Mouse (Mus musculus) small intestine, adult 2 months (tissue): Measurements from ENCODE around the gene Cenpf. TPM values are rescaled to one million over a fixed set of nuclear protein-coding genes. Genes with fewer than 3 reads are reported as not detected.
"Not testable (repeated sequence)": the region's sequence is repeated elsewhere in the genome, so short reads cannot be mapped to it uniquely, and the experiment has no call there.

Source experiments
- H3K27ac ChIP-seq: fragments of 200-500 bp; 2 replicates; pipeline ENCODE4 v1.5.1; 2012; ENCODE audit warnings: low read depth, low read length, control low read depth, inconsistent platforms; ENCODE audit not compliant: insufficient read depth
- H3K27me3 ChIP-seq: fragments of 200-500 bp; 2 replicates; pipeline ENCODE4 v1.6.1; 2012; ENCODE audit warnings: mild to moderate bottlenecking, moderate library complexity, low read length, inconsistent platforms; ENCODE audit not compliant: control insufficient read depth, insufficient read depth
- H3K36me3 ChIP-seq: fragments of 200-500 bp; 2 replicates; pipeline ENCODE4 v1.6.1; 2012; ENCODE audit warnings: mild to moderate bottlenecking, low read length, control low read depth, inconsistent platforms; ENCODE audit not compliant: control insufficient read depth, insufficient read depth
- H3K4me1 ChIP-seq: fragments of 200-500 bp; 2 replicates; pipeline ENCODE4 v1.6.1; 2012; ENCODE audit warnings: low read length, inconsistent platforms, mixed read lengths; ENCODE audit not compliant: control insufficient read depth, insufficient read depth, insufficient read length
- H3K4me3 ChIP-seq: fragments of 200-500 bp; 2 replicates; pipeline ENCODE4 v1.5.1; 2012; ENCODE audit warnings: low read depth, mild to moderate bottlenecking, control low read depth, inconsistent platforms, low read length, moderate library complexity
- CTCF ChIP-seq: fragments of 200-500 bp; IDR thresholded peaks from 2 replicates; pipeline ENCODE4 v1.5.1; 2012; ENCODE audit warnings: low read depth, mild to moderate bottlenecking, control low read depth, inconsistent platforms, low read length, moderate library complexity, mixed read lengths; ENCODE audit not compliant: insufficient replicate concordance, insufficient read length; ENCODE audit errors: extremely low read depth
- POLR2A ChIP-seq: fragments of 200-500 bp; IDR thresholded peaks from 2 replicates; pipeline ENCODE4 v1.6.1; 2012; ENCODE audit warnings: low read depth, mild to moderate bottlenecking, control low read depth, inconsistent platforms, low read length, moderate library complexity
- WGBS: fragments of 180-500 bp; shearing (Covaris S2); methylation state at CpG from one replicate; pipeline ENCODE4 v1.1.7; 2018; 5-methylcytosine and 5-hydroxymethylcytosine counted together
- polyA plus RNA-seq: library from polyadenylated mRNA; depleted of rRNA; stranded (reverse); fragments of >200 nt; gene quantifications from 2 replicates; pipeline ENCODE4 v1.2.3, GENCODE M21; 2012

Cenpf gene
- polyA plus RNA-seq, 1 experiment: 1.1 TPM

GRCm38 (mm10) chr1:189694391-189694790, 6.5 kb upstream of the Cenpf start:
- 87% methylated on average over 2 of the region's 2 CpGs for WGBS
- H3K27me3 ChIP-seq: no peaks in the 10 kb centered on the region
- TF ChIP-seq CTCF: no peak
- TF ChIP-seq POLR2A: no peak
- H3K4me1 ChIP-seq: no peaks in the 10 kb centered on the region
- no peak overlapping the region for H3K4me3 ChIP-seq
- no peaks in the 10 kb centered on the region for H3K36me3 ChIP-seq
- H3K27ac ChIP-seq: no peak overlapping the region

DNA sequence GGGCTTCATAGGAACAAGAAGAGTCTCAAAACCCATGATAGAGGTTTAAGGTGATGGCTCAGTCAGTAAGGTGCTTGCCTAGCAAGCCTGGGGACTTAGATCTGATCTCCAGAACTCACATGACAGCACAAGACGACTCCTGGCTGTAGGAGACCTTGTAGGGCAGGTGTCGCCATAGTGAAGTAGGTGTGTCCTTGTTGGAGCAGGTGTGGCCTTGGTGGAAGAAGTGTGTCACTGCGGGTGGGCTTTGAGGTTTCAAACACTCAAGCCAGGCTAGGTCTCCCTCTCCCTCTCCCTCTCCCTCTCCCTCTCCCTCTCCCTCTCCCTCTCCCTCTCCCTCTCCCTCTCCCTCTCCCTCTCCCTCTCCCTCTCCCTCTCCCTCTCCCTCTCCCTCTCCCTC, 4.6 kb upstream of the Cenpf start:
- not testable (repeated sequence) for H3K4me1 ChIP-seq, H3K36me3 ChIP-seq, H3K27ac ChIP-seq, H3K4me3 ChIP-seq, H3K27me3 ChIP-seq
- 32% methylated on average over 3 of the region's 3 CpGs for WGBS

- no peak overlapping the region for H3K4me3 ChIP-seq
These were observed 1.4 kb upstream of the Cenpf start for GRCm38 (mm10) chr1:189689050-189689833.

DNA sequence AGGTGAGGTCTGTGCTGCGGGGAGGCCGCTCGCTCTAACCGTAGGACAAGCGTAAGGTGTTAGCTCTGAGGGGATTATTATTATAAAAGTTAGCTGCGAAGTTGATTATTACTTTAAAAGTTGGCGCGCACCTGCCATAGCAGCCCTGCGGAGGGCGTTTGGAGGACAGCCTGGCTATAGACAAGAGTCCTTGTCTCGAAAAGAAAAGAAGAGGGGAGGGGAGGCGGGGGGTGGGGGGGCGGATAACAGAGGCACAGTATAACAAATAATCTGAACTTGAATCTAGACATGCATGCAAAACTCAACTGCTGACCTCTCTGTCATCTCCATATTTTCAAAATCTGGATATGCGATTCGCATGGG, 483 bp upstream of the Cenpf start:
- H3K4me3 ChIP-seq: peak overlapping the region; percentile 71
- H3K4me1 ChIP-seq: peaks cover 2% of the 10 kb centered on the region; the same call in 1 of the 2 replicates
- H3K27ac ChIP-seq: no peak overlapping the region
- TF ChIP-seq CTCF (no peak), POLR2A (no peak)
- WGBS: under 1% methylated on average over 15 of the region's 15 CpGs
- no peaks in the 10 kb centered on the region for H3K27me3 ChIP-seq
- peaks cover 6% of the 10 kb centered on the region for H3K36me3 ChIP-seq

More at GRCm38 (mm10) chr1:189689050-189689833, 1.4 kb upstream of the Cenpf start:
- TF ChIP-seq POLR2A (no peak), CTCF (no peak)
- no peaks in the 10 kb centered on the region for H3K27me3 ChIP-seq
- peaks cover 2% of the 10 kb centered on the region; the same call in 1 of the 2 replicates for H3K4me1 ChIP-seq
- WGBS: 48% methylated on average over 4 of the region's 4 CpGs
- H3K27ac ChIP-seq: no peak overlapping the region
- peaks cover 2% of the 10 kb centered on the region; the same call in 1 of the 2 replicates for H3K36me3 ChIP-seq

DNA sequence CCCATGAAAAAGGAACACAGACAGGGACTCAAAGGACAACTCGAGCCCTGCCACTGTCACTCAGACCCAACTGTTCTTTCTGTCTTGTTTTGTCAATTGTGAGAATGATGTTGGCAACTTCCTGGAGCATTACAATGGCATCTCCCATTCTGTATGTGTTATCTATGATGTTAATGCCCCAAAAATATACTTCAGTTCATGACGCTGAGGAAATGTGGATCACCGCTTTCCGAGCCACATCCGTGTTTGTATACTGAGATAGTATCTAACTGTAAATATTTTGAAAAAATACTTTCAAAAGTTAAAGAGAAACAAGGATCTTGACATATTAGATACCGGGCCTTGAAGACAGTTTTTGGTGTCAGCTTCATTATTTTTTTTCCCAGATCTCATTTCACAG, 1.9 kb downstream of the Cenpf start:
- Histone ChIP-seq H3K27ac (no peak overlapping the region), H3K4me3 (no peak overlapping the region), H3K4me1 (peaks cover 2% of the 10 kb centered on the region; the same call in 1 of the 2 replicates), H3K36me3 (peaks cover 10% of the 10 kb centered on the region), H3K27me3 (no peaks in the 10 kb centered on the region)
- no peak for TF ChIP-seq POLR2A
- TF ChIP-seq CTCF: no peak
- WGBS: 73% methylated on average over 6 of the region's 6 CpGs

- H3K4me1 ChIP-seq: peaks cover 2% of the 10 kb centered on the region; the same call in 1 of the 2 replicates
- no peak for TF ChIP-seq CTCF
- no peak for TF ChIP-seq POLR2A
- H3K27me3 ChIP-seq: no peaks in the 10 kb centered on the region
- WGBS: 88% methylated on average over 9 of the region's 9 CpGs
- H3K4me3 ChIP-seq: no peak overlapping the region
- H3K27ac ChIP-seq: no peak overlapping the region
- peaks cover 15% of the 10 kb centered on the region for H3K36me3 ChIP-seq
These were observed 3.0 kb downstream of the Cenpf start for GRCm38 (mm10) chr1:189684786-189685415.

- H3K27me3 ChIP-seq: no peaks in the 10 kb centered on the region
- TF ChIP-seq CTCF (no peak), POLR2A (no peak)
- peaks cover 24% of the 10 kb centered on the region for H3K36me3 ChIP-seq
- no peak overlapping the region for H3K4me3 ChIP-seq
- WGBS: 93% methylated on average over 3 of the region's 3 CpGs
- no peak overlapping the region for H3K27ac ChIP-seq
- no peaks in the 10 kb centered on the region for H3K4me1 ChIP-seq
These were observed 8.3 kb downstream of the Cenpf start for GRCm38 (mm10) chr1:189679555-189679954.
